8 mouse cellular contexts compared by ENCODE assay signal in genomic region chr2:165316837-165317473, GRCm38 (mm10). TPM values are rescaled to one million over a fixed set of nuclear protein-coding genes. Genes with fewer than 3 reads are reported as not detected.
DNase-seq lines count a peak whose midpoint lies in the region; ATAC-seq and TF ChIP-seq lines count a peak whose summit lies in the region.

No protein-coding gene starts in this region.

- intact Hi-C loops in heart, adult 2 months (cut with DNase I), result no loop called here

- 40% methylated on average over 9 of the region's 9 CpGs for WGBS in heart, adult 2 months
- WGBS in limb, embryonic 10.5 days, result 12% methylated on average over 9 of the region's 9 CpGs
- 4% methylated on average over 9 of the region's 9 CpGs for WGBS in midbrain, embryonic 12.5 days

- no peak overlapping the region for H3K9ac ChIP-seq in heart, adult 2 months (ENCODE audit: low read depth, low read length)
- peak overlapping the region; percentile 29 for H3K9ac ChIP-seq in midbrain, embryonic 12.5 days (replicated peaks)

- H3K4me2 ChIP-seq in midbrain, embryonic 12.5 days (replicated peaks), result peak overlapping the region; percentile 42

- H3K36me3 ChIP-seq in heart, adult 2 months (ENCODE audit: control insufficient read depth, insufficient read depth, low read length), result no peaks in the 10 kb centered on the region
- H3K36me3 ChIP-seq in limb, embryonic 10.5 days, result peaks cover 46% of the 10 kb centered on the region
- H3K36me3 ChIP-seq in midbrain, embryonic 12.5 days, result peaks cover 38% of the 10 kb centered on the region

- peak; percentile 17 to 43 for DNase-seq in adrenal gland, adult 18-20 months (ENCODE audit: low spot score in 2 of 2)
- DNase-seq in embryo, embryonic 10 days (ENCODE audit: low spot score), result peak; percentile 94
- DNase-seq in heart, adult 2 months, result peak; percentile 55 to 69
- DNase-seq in kidney, adult 18-20 months, result peak; percentile 57
- DNase-seq in limb, embryonic 10.5 days (ENCODE audit: low spot score), result peak; percentile 75
- peak; percentile 91 for DNase-seq in telencephalon, adult 2 months (ENCODE audit: low read depth, low spot score)
- DNase-seq in thymus, postnatal 0 days (ENCODE audit: low spot score), result no peak

- ATAC-seq in midbrain, embryonic 12.5 days (ENCODE audit: low FRiP score, low read depth), result peak; percentile 92

- H3K4me3 ChIP-seq in heart, adult 2 months, result no peak overlapping the region
- peak overlapping the region; percentile 9 for H3K4me3 ChIP-seq in limb, embryonic 10.5 days
- peak overlapping the region; percentile 7; the same call in 1 of the 2 replicates for H3K4me3 ChIP-seq in midbrain, embryonic 12.5 days

- H3K27ac ChIP-seq in heart, adult 2 months, result peak overlapping the region; percentile 41; the same call in 1 of the 2 replicates
- H3K27ac ChIP-seq in limb, embryonic 10.5 days, result peak overlapping the region; percentile 63
- peak overlapping the region; percentile 93 for H3K27ac ChIP-seq in midbrain, embryonic 12.5 days (replicated peaks)

- no peak for TF ChIP-seq EP300 in heart, adult 2 months (IDR thresholded peaks at IDR 0.05; ENCODE audit: insufficient read depth, low read depth, low read length)

- H3K4me1 ChIP-seq in heart, adult 2 months (ENCODE audit: control insufficient read depth, insufficient read depth, low read length), result peaks cover 42% of the 10 kb centered on the region
- H3K4me1 ChIP-seq in limb, embryonic 10.5 days, result peaks cover 55% of the 10 kb centered on the region
- H3K4me1 ChIP-seq in midbrain, embryonic 12.5 days, result peaks cover 75% of the 10 kb centered on the region

- no peak for TF ChIP-seq CTCF in heart, adult 2 months (IDR thresholded peaks at IDR 0.05)

- no peaks in the 10 kb centered on the region for H3K9me3 ChIP-seq in limb, embryonic 10.5 days (replicated peaks)
- no peaks in the 10 kb centered on the region for H3K9me3 ChIP-seq in midbrain, embryonic 12.5 days

- TF ChIP-seq POLR2A in heart, adult 2 months (IDR thresholded peaks at IDR 0.05; ENCODE audit: insufficient read depth, low read depth, low read length), result no peak

- H3K79me2 ChIP-seq in heart, adult 2 months (replicated peaks; ENCODE audit: control insufficient read depth, insufficient read depth, low read length), result no peaks in the 10 kb centered on the region

- no peaks in the 10 kb centered on the region for H3K27me3 ChIP-seq in heart, adult 2 months (ENCODE audit: control insufficient read depth, insufficient read depth, low read length)
- no peaks in the 10 kb centered on the region for H3K27me3 ChIP-seq in limb, embryonic 10.5 days (ENCODE audit: low read depth, poor library complexity, severe bottlenecking)
- H3K27me3 ChIP-seq in midbrain, embryonic 12.5 days, result peaks cover 69% of the 10 kb centered on the region

RNA-seq across cellular contexts. Expression of gene Elmo2, which starts 9.3 kb away (rescaled TPM):
- total RNA-seq in adrenal gland, adult 18-20 months (2021), result 10 to 100 TPM; 21.6 to 24.5 TPM
- total RNA-seq in heart, adult 2 months (2021), result 10 to 100 TPM; 13.9 to 14.8 TPM
- 36.3 and 39.0 TPM in 2 replicates for polyA plus RNA-seq in heart, adult 2 months (2012; rRNA removed)
- 76.9 and 94.2 TPM in 2 replicates for polyA plus RNA-seq in limb, embryonic 10.5 days (2016; fragmentation: Nextera tagmentation; extraction: Ambion mirVana)
- 88.2 and 89.3 TPM in 2 replicates for polyA plus RNA-seq in midbrain, embryonic 12.5 days (2016; fragmentation: Nextera tagmentation; extraction: Ambion mirVana)
- 39.8 and 42.8 TPM in 2 replicates for polyA plus RNA-seq in thymus, postnatal 0 days (2015; fragmentation: Nextera tagmentation; extraction: Ambion mirVana)

RNA-seq across cellular contexts. Expression of gene Slc35c2, which starts 29.3 kb away (rescaled TPM):
- total RNA-seq in adrenal gland, adult 18-20 months (2021), result 10 to 100 TPM; 30.7 to 50.1 TPM
- total RNA-seq in heart, adult 2 months (2021), result 10 to 100 TPM; 15.9 to 18.1 TPM
- polyA plus RNA-seq in heart, adult 2 months (2012; rRNA removed), result 43.6 and 46.4 TPM in 2 replicates
- 61.3 and 65.5 TPM in 2 replicates for polyA plus RNA-seq in limb, embryonic 10.5 days (2016; fragmentation: Nextera tagmentation; extraction: Ambion mirVana)
- polyA plus RNA-seq in midbrain, embryonic 12.5 days (2016; fragmentation: Nextera tagmentation; extraction: Ambion mirVana), result 61.6 and 67.1 TPM in 2 replicates
- 49.5 and 49.6 TPM in 2 replicates for polyA plus RNA-seq in thymus, postnatal 0 days (2015; fragmentation: Nextera tagmentation; extraction: Ambion mirVana)

RNA-seq across cellular contexts. Expression of gene Zfp663, which starts 51.6 kb away (rescaled TPM):
- not detected for total RNA-seq in adrenal gland, adult 18-20 months (2021)
- total RNA-seq in heart, adult 2 months (2021), result not detected
- not detected in 2 replicates for polyA plus RNA-seq in heart, adult 2 months (2012; rRNA removed)
- 0.64 and 1.3 TPM in 2 replicates for polyA plus RNA-seq in limb, embryonic 10.5 days (2016; fragmentation: Nextera tagmentation; extraction: Ambion mirVana)
- 7.6 and 9.2 TPM in 2 replicates for polyA plus RNA-seq in midbrain, embryonic 12.5 days (2016; fragmentation: Nextera tagmentation; extraction: Ambion mirVana)
- polyA plus RNA-seq in thymus, postnatal 0 days (2015; fragmentation: Nextera tagmentation; extraction: Ambion mirVana), result 0.14 TPM in 1 of 2 replicates, not detected in the other

Comparison
In these comparisons a context has a peak if more than half of its experiments do, and no peak if none do; other contexts are left out.
1. H3K27ac ChIP-seq: peak in every context shown above with its lines; median percentile 93 in midbrain, embryonic 12.5 days; 63 in limb, embryonic 10.5 days; 41 in heart, adult 2 months.